Mouse (Mus musculus) CD4-positive, CD25-positive, alpha-beta regulatory T cell (primary cell): ENCODE data around the gene Hoxa7. TPM values are rescaled to one million over a fixed set of nuclear protein-coding genes. Genes with fewer than 3 reads are reported as not detected.

Experiments used
- polyA plus RNA-seq: library from polyadenylated mRNA; unstranded; fragments of 100-300 nt; shearing (Covaris generic); gene quantifications from one replicate; pipeline ENCODE4 v1.2.1, GENCODE M21; 2017

Gene Hoxa7
- polyA plus RNA-seq: 0.38 TPM

GRCm38 (mm10) chr6:52221337-52221992 lies at the start of gene Hoxa7:
Gene Hoxa7 (minus strand): TSS chr6:52221854.

GRCm38 (mm10) chr6:52260654-52261575 lies 39.3 kb upstream of the Hoxa7 start, which contains the start of gene Hoxa13:
Gene Hoxa13 (minus strand): TSS chr6:52260880.

GRCm38 (mm10) chr6:52245757-52246142 lies 24.1 kb upstream of the Hoxa7 start, which contains the start of gene Hoxa11:
Gene Hoxa11 (minus strand): TSS chr6:52245810.

GRCm38 (mm10) chr6:52240389-52241000 lies 18.8 kb upstream of the Hoxa7 start, which contains the start of gene Hoxa10:
Gene Hoxa10 (minus strand): TSS chr6:52240854.

GRCm38 (mm10) chr6:52230516-52231165 lies 9.0 kb upstream of the Hoxa7 start, which contains the start of gene Hoxa9:
Gene Hoxa9 (minus strand): TSS chr6:52231089.

GRCm38 (mm10) chr6:52213119-52213986 lies 8.3 kb downstream of the Hoxa7 start, which contains the start of the genes Hoxa3 and Gm28308:
Gene Hoxa3 (minus strand): TSS chr6:52213336.
Gene Gm28308 (minus strand): TSS chr6:52213339.

GRCm38 (mm10) chr6:52208072-52208867 lies 13.4 kb downstream of the Hoxa7 start, which contains the start of gene Hoxa6:
Gene Hoxa6 (minus strand): TSS chr6:52208722.

GRCm38 (mm10) chr6:52204050-52204752 lies 17.5 kb downstream of the Hoxa7 start, which contains the start of gene Hoxa5:
Gene Hoxa5 (minus strand): TSS chr6:52204587.

GRCm38 (mm10) chr6:52190906-52191810 lies 30.5 kb downstream of the Hoxa7 start, which contains the start of gene Hoxa4:
Gene Hoxa4 (minus strand): TSS chr6:52191753.

GRCm38 (mm10) chr6:52177061-52177735 lies 44.5 kb downstream of the Hoxa7 start, which contains the start of gene 5730596B20Rik:
Gene 5730596B20Rik (plus strand): TSS chr6:52177498.

GRCm38 (mm10) chr6:52164626-52165440 lies 56.8 kb downstream of the Hoxa7 start, which contains the start of gene Hoxa2:
Gene Hoxa2 (minus strand): TSS chr6:52164831.

Other genes starting within 250 kb of the Hoxa7 start
- gene Skap2, start 209.3 kb downstream of the Hoxa7 start, polyA plus RNA-seq: 19.7 TPM
- gene Hoxa1, start 63.5 kb downstream of the Hoxa7 start, polyA plus RNA-seq: not detected
- gene Hoxa2, start 57.0 kb downstream of the Hoxa7 start, polyA plus RNA-seq: not detected
- not detected for gene 5730596B20Rik, start 44.4 kb downstream of the Hoxa7 start, polyA plus RNA-seq
- not detected for gene Hoxa4, start 30.1 kb downstream of the Hoxa7 start, polyA plus RNA-seq
- 0.16 TPM for gene Hoxa5, start 17.3 kb downstream of the Hoxa7 start, polyA plus RNA-seq
- gene Hoxa6, start 13.1 kb downstream of the Hoxa7 start, polyA plus RNA-seq: not detected
- not detected for gene Hoxa3, start 8.5 kb downstream of the Hoxa7 start, polyA plus RNA-seq
- gene Gm28308, start 8.5 kb downstream of the Hoxa7 start, polyA plus RNA-seq: not detected
- 0.17 TPM for gene Hoxa9, start 9.2 kb upstream of the Hoxa7 start, polyA plus RNA-seq
- not detected for gene Hoxa10, start 19.0 kb upstream of the Hoxa7 start, polyA plus RNA-seq
- not detected for gene Hoxa11, start 24.0 kb upstream of the Hoxa7 start, polyA plus RNA-seq
- gene Hoxa13, start 39.0 kb upstream of the Hoxa7 start, polyA plus RNA-seq: not detected
- not detected for gene Evx1, start 91.6 kb upstream of the Hoxa7 start, polyA plus RNA-seq